Mouse (Mus musculus) intestine, postnatal 0 days (tissue): Measurements from ENCODE around the gene Jazf1. TPM values are rescaled to one million over a fixed set of nuclear protein-coding genes. Genes with fewer than 3 reads are reported as not detected.
A peak's percentile ranks its signal among the peaks of the same experiment; 100 is the strongest.

Experiments used
- ATAC-seq: fragments of 200-750 bp; cut with Nextera tagmentation; 2 replicates; pipeline ENCODE4 v1.8.0; 2017; ENCODE audit warnings: mild to moderate bottlenecking, moderate TSS enrichment, moderate library complexity
- H3K27ac ChIP-seq: fragments of 300-500 bp; sonication (generic); 2 replicates; pipeline ENCODE4 v1.5.1; 2014; ENCODE audit warnings: mild to moderate bottlenecking, low read depth, low read length, moderate library complexity
- H3K27me3 ChIP-seq: fragments of 300-500 bp; sonication (generic); replicated peaks from 2 replicates; pipeline ENCODE4 v1.6.1; 2014; ENCODE audit warnings: low read length, mixed read lengths; ENCODE audit not compliant: control insufficient read depth, insufficient read depth
- H3K36me3 ChIP-seq: fragments of 300-500 bp; sonication (generic); 2 replicates; pipeline ENCODE4 v1.6.1; 2014; ENCODE audit warnings: mild to moderate bottlenecking, moderate library complexity; ENCODE audit not compliant: control insufficient read depth, insufficient read depth
- H3K4me1 ChIP-seq: fragments of 300-500 bp; sonication (generic); replicated peaks from 2 replicates; pipeline ENCODE4 v1.6.1; 2014; ENCODE audit warnings: antibody characterized with exemption, low read length, mixed read lengths; ENCODE audit not compliant: control insufficient read depth, insufficient read depth
- H3K4me2 ChIP-seq: fragments of 300-500 bp; sonication (generic); replicated peaks from 2 replicates; pipeline ENCODE4 v1.6.1; 2014; ENCODE audit warnings: low read depth, mild to moderate bottlenecking, moderate library complexity
- H3K4me3 ChIP-seq: fragments of 300-500 bp; sonication (generic); 2 replicates; pipeline ENCODE4 v1.5.1; 2014; ENCODE audit warnings: low read depth, low read length
- H3K9ac ChIP-seq: fragments of 300-500 bp; sonication (generic); 2 replicates; pipeline ENCODE4 v1.6.1; 2014; ENCODE audit warnings: mild to moderate bottlenecking, low read depth, low read length
- H3K9me3 ChIP-seq: fragments of 300-500 bp; sonication (generic); 2 replicates; pipeline ENCODE4 v1.6.1; 2016; ENCODE audit warnings: mixed run types; ENCODE audit not compliant: control insufficient read depth
- CTCF ChIP-seq: sonication (generic); IDR thresholded peaks from 2 replicates; pipeline ENCODE4 v1.5.1; 2016; ENCODE audit warnings: low read depth, mild to moderate bottlenecking, control low read depth, antibody characterized with exemption, moderate library complexity
- WGBS: fragments of 180-500 bp; shearing (Covaris S2); extraction: QIAGEN DNeasy Blood & Tissue Kit; methylation state at CpG from one replicate; pipeline ENCODE4 v1.1.7; 2014; 5-methylcytosine and 5-hydroxymethylcytosine counted together
- polyA plus RNA-seq: library from polyadenylated mRNA; unstranded; fragments of >200 nt; fragmentation: Nextera tagmentation; extraction: Ambion mirVana; gene quantifications from 2 replicates; pipeline ENCODE4 v1.2.1, GENCODE M21; 2015

The Jazf1 gene
- polyA plus RNA-seq, 1 experiment from 2014 or later = 5.1 TPM

GRCm38 (mm10) chr6:52937916-52938315 is 130.5 kb downstream of the Jazf1 start:
- no peak overlapping the region for H3K27ac ChIP-seq
- no peak for TF ChIP-seq CTCF
- no peak overlapping the region for H3K4me2 ChIP-seq
- H3K36me3 ChIP-seq = no peaks in the 10 kb centered on the region
- H3K4me1 ChIP-seq = no peaks in the 10 kb centered on the region
- no peak overlapping the region for H3K4me3 ChIP-seq
- no peak overlapping the region for H3K9ac ChIP-seq
- H3K9me3 ChIP-seq = no peaks in the 10 kb centered on the region
- H3K27me3 ChIP-seq = no peaks in the 10 kb centered on the region
- WGBS = 26% methylated on average over 3 of the region's 3 CpGs
- peak; percentile 47; the same call in 1 of the 2 replicates for ATAC-seq

GRCm38 (mm10) chr6:52936995-52937394 is 131.4 kb downstream of the Jazf1 start:
- Histone ChIP-seq H3K27me3 (no peaks in the 10 kb centered on the region), H3K4me3 (no peak overlapping the region), H3K36me3 (no peaks in the 10 kb centered on the region), H3K4me2 (no peak overlapping the region), H3K9ac (no peak overlapping the region), H3K4me1 (no peaks in the 10 kb centered on the region), H3K9me3 (no peaks in the 10 kb centered on the region), H3K27ac (no peak overlapping the region)
- no peak for TF ChIP-seq CTCF
- WGBS = 62% methylated on average over 10 of the region's 10 CpGs
- ATAC-seq = no peak

- WGBS = 92% methylated on average over 6 of the region's 6 CpGs
- TF ChIP-seq CTCF = peak; percentile 57
- ATAC-seq = no peak
- H3K27ac ChIP-seq = no peak overlapping the region
- no peak overlapping the region for H3K4me2 ChIP-seq
- H3K9me3 ChIP-seq = no peaks in the 10 kb centered on the region
- H3K9ac ChIP-seq = no peak overlapping the region
- no peak overlapping the region for H3K4me3 ChIP-seq
- no peaks in the 10 kb centered on the region for H3K36me3 ChIP-seq
- H3K4me1 ChIP-seq = no peaks in the 10 kb centered on the region
- H3K27me3 ChIP-seq = no peaks in the 10 kb centered on the region
Observed at GRCm38 (mm10) chr6:52934021-52934420, 134.4 kb downstream of the Jazf1 start.

GRCm38 (mm10) chr6:52932603-52933178 is 135.7 kb downstream of the Jazf1 start:
- H3K27ac ChIP-seq = no peak overlapping the region
- no peak for TF ChIP-seq CTCF
- H3K36me3 ChIP-seq = no peaks in the 10 kb centered on the region
- H3K27me3 ChIP-seq = no peaks in the 10 kb centered on the region
- no peaks in the 10 kb centered on the region for H3K4me1 ChIP-seq
- 68% methylated on average over 7 of the region's 7 CpGs for WGBS
- no peak overlapping the region for H3K4me2 ChIP-seq
- H3K4me3 ChIP-seq = no peak overlapping the region
- no peaks in the 10 kb centered on the region for H3K9me3 ChIP-seq
- H3K9ac ChIP-seq = no peak overlapping the region
- ATAC-seq = no peak

GRCm38 (mm10) chr6:52929358-52929757 is 139.1 kb downstream of the Jazf1 start:
- no peak for ATAC-seq
- Histone ChIP-seq H3K4me1 (no peaks in the 10 kb centered on the region), H3K36me3 (no peaks in the 10 kb centered on the region), H3K27me3 (no peaks in the 10 kb centered on the region), H3K9ac (no peak overlapping the region), H3K4me2 (no peak overlapping the region), H3K9me3 (no peaks in the 10 kb centered on the region), H3K27ac (no peak overlapping the region), H3K4me3 (no peak overlapping the region)
- 82% methylated on average over 12 of the region's 12 CpGs for WGBS
- TF ChIP-seq CTCF = no peak

GRCm38 (mm10) chr6:52926947-52927346 is 141.5 kb downstream of the Jazf1 start:
- no peaks in the 10 kb centered on the region for H3K9me3 ChIP-seq
- no peaks in the 10 kb centered on the region for H3K4me1 ChIP-seq
- ATAC-seq = no peak
- H3K4me2 ChIP-seq = no peak overlapping the region
- 82% methylated on average over 4 of the region's 4 CpGs for WGBS
- no peak overlapping the region for H3K9ac ChIP-seq
- H3K4me3 ChIP-seq = no peak overlapping the region
- H3K36me3 ChIP-seq = no peaks in the 10 kb centered on the region
- H3K27ac ChIP-seq = no peak overlapping the region
- peak; percentile 70 for TF ChIP-seq CTCF
- H3K27me3 ChIP-seq = no peaks in the 10 kb centered on the region
